Mouse (Mus musculus) MEL (cell line): ENCODE data around the gene Bmp2k. TPM values are rescaled to one million over a fixed set of nuclear protein-coding genes. Genes with fewer than 3 reads are reported as not detected.

ENCODE experiments used
- DNase-seq: peaks from one replicate; pipeline ENCODE4 v3.0.0; 2011; ENCODE audit warnings: low read depth, low spot score
- H3K27ac ChIP-seq: 2 replicates; pipeline ENCODE4 v1.5.1; 2012; ENCODE audit warnings: low read depth, mild to moderate bottlenecking, control low read depth, low read length, moderate library complexity; ENCODE audit not compliant: control insufficient read depth
- H3K27me3 ChIP-seq, 2 experiments: fragments of 150-350 bp in 1 of 2; sonication (generic) in 1 of 2; 2 replicates each; pipeline ENCODE4 v1.6.1; 2012; ENCODE audit warnings: low read length in 2 of 2, mild to moderate bottlenecking in 2 of 2, improper control_type of control experiment in 1 of 2, moderate library complexity in 1 of 2; ENCODE audit not compliant: insufficient read depth in 2 of 2, control insufficient read depth in 1 of 2
- H3K36me3 ChIP-seq, 2 experiments: 2 replicates each; pipeline ENCODE4 v1.6.1; 2012 to 2014; ENCODE audit warnings: low read length in 2 of 2, improper control_type of control experiment in 1 of 2, inconsistent platforms in 1 of 2, mild to moderate bottlenecking in 1 of 2; ENCODE audit not compliant: insufficient read depth in 2 of 2, control insufficient read depth in 1 of 2
- H3K4me1 ChIP-seq, 2 experiments: fragments of 150-350 bp in 1 of 2; sonication (generic) in 1 of 2; 2 replicates each; pipeline ENCODE4 v1.6.1; 2012; ENCODE audit warnings: low read length in 2 of 2, improper control_type of control experiment in 1 of 2, mild to moderate bottlenecking in 1 of 2; ENCODE audit not compliant: insufficient read depth in 2 of 2, control insufficient read depth in 1 of 2
- H3K4me3 ChIP-seq, 2 experiments: fragments of 150-350 bp in 1 of 2; sonication (generic) in 1 of 2; 2 replicates each; pipeline ENCODE4 v1.5.1; 2012; ENCODE audit warnings: low read depth in 2 of 2, low read length in 2 of 2, mild to moderate bottlenecking in 2 of 2, moderate library complexity in 2 of 2, control low read depth in 1 of 2, improper control_type of control experiment in 1 of 2; ENCODE audit not compliant: control insufficient read depth in 1 of 2, insufficient read depth in 1 of 2
- H3K79me2 ChIP-seq: 2 replicates; pipeline ENCODE4 v1.6.1; 2012; ENCODE audit warnings: mild to moderate bottlenecking, low read length, moderate library complexity; ENCODE audit not compliant: control insufficient read depth, poor library complexity, insufficient read depth
- H3K9ac ChIP-seq: 2 replicates; pipeline ENCODE4 v1.6.1; 2012; ENCODE audit warnings: low read depth, mild to moderate bottlenecking, control low read depth, low read length, moderate library complexity; ENCODE audit not compliant: control insufficient read depth, poor library complexity, severe bottlenecking
- H3K9me3 ChIP-seq: fragments of 150-350 bp; sonication (generic); replicated peaks from 2 replicates; pipeline ENCODE4 v1.6.1; 2012; ENCODE audit warnings: mild to moderate bottlenecking, low read length, improper control_type of control experiment, moderate library complexity; ENCODE audit not compliant: insufficient read depth
- E2F4 ChIP-seq: IDR thresholded peaks from 2 replicates; pipeline ENCODE4 v1.6.1; 2011; ENCODE audit warnings: low read depth, low read length, improper control_type of control experiment, borderline replicate concordance
- ETS1 ChIP-seq: IDR thresholded peaks from 2 replicates; pipeline ENCODE4 v1.6.1; 2012; ENCODE audit warnings: low read depth, mild to moderate bottlenecking, inconsistent platforms, low read length, improper control_type of control experiment, moderate library complexity
- GABPA ChIP-seq: IDR thresholded peaks from 2 replicates; pipeline ENCODE4 v1.6.1; 2012; ENCODE audit warnings: low read depth, mild to moderate bottlenecking, inconsistent platforms, low read length, improper control_type of control experiment, moderate library complexity
- GATA1 ChIP-seq: IDR thresholded peaks from 2 replicates; pipeline ENCODE4 v1.6.1; 2011; ENCODE audit warnings: low read depth, low read length, improper control_type of control experiment
- HCFC1 ChIP-seq: IDR thresholded peaks from 2 replicates; pipeline ENCODE4 v1.6.1; 2012; ENCODE audit warnings: low read depth, mild to moderate bottlenecking, inconsistent platforms, low read length, improper control_type of control experiment, moderate library complexity
- KAT2A ChIP-seq: conservative IDR thresholded peaks from 2 replicates; pipeline ENCODE4 v1.6.1; 2012; ENCODE audit warnings: low read depth, low read length, improper control_type of control experiment, inconsistent platforms
- MAFK ChIP-seq: IDR thresholded peaks from 2 replicates; pipeline ENCODE4 v1.6.1; 2011; ENCODE audit warnings: low read depth, mild to moderate bottlenecking, low read length, improper control_type of control experiment, borderline replicate concordance
- MAX ChIP-seq: IDR thresholded peaks from 2 replicates; pipeline ENCODE4 v1.6.1; 2011; ENCODE audit warnings: low read length, improper control_type of control experiment
- MYB ChIP-seq: IDR thresholded peaks from 2 replicates; pipeline ENCODE4 v1.6.1; 2011; ENCODE audit warnings: mild to moderate bottlenecking, low read depth, low read length, improper control_type of control experiment
- NELFE ChIP-seq: IDR thresholded peaks from 2 replicates; pipeline ENCODE4 v1.6.1; 2011; ENCODE audit warnings: low read depth, low read length, improper control_type of control experiment
- POLR2A ChIP-seq, 2 experiments: IDR thresholded peaks; 2 replicates each; pipeline ENCODE4 v1.6.1; 2011 to 2012; ENCODE audit warnings: low read length in 2 of 2, mild to moderate bottlenecking in 2 of 2, control low read depth in 1 of 2, improper control_type of control experiment in 1 of 2, low read depth in 1 of 2, moderate library complexity in 1 of 2; ENCODE audit not compliant: control insufficient read depth in 1 of 2, insufficient read depth in 1 of 2, poor library complexity in 1 of 2
- POLR2AphosphoS5 ChIP-seq: IDR thresholded peaks from 2 replicates; pipeline ENCODE4 v1.6.1; 2012; ENCODE audit warnings: low read depth, borderline replicate concordance, mild to moderate bottlenecking, inconsistent platforms, low read length, moderate library complexity, mixed read lengths
- RCOR1 ChIP-seq: IDR thresholded peaks from 2 replicates; pipeline ENCODE4 v1.6.1; 2012; ENCODE audit warnings: low read depth, mild to moderate bottlenecking, inconsistent platforms, low read length, improper control_type of control experiment
- SMC3 ChIP-seq: IDR thresholded peaks from 2 replicates; pipeline ENCODE4 v1.6.1; 2011; ENCODE audit warnings: low read depth, low read length, improper control_type of control experiment
- TAL1 ChIP-seq: IDR thresholded peaks from 2 replicates; pipeline ENCODE4 v1.6.1; 2012; ENCODE audit warnings: mild to moderate bottlenecking, inconsistent platforms, low read length, moderate library complexity, mixed read lengths
- TCF12 ChIP-seq: IDR thresholded peaks from 2 replicates; pipeline ENCODE4 v1.6.1; 2014; ENCODE audit warnings: low read depth, mild to moderate bottlenecking, inconsistent platforms, low read length, improper control_type of control experiment, moderate library complexity
- UBTF ChIP-seq: IDR thresholded peaks from 2 replicates; pipeline ENCODE4 v1.6.1; 2012; ENCODE audit warnings: low read depth, mild to moderate bottlenecking, inconsistent platforms, low read length, improper control_type of control experiment, moderate library complexity, borderline replicate concordance; ENCODE audit not compliant: insufficient read depth
- ZC3H11A ChIP-seq: IDR thresholded peaks from 2 replicates; pipeline ENCODE4 v1.6.1; 2012; ENCODE audit warnings: low read depth, mild to moderate bottlenecking, inconsistent platforms, low read length, improper control_type of control experiment
- ZKSCAN1 ChIP-seq: IDR thresholded peaks from 2 replicates; pipeline ENCODE4 v1.6.1; 2012; ENCODE audit warnings: low read depth, mild to moderate bottlenecking, inconsistent platforms, low read length, improper control_type of control experiment, moderate library complexity
- ZMIZ1 ChIP-seq: IDR thresholded peaks from 2 replicates; pipeline ENCODE4 v1.6.1; 2012; ENCODE audit warnings: low read depth, mild to moderate bottlenecking, inconsistent platforms, low read length, improper control_type of control experiment, moderate library complexity
- ZNF384 ChIP-seq: IDR thresholded peaks from 2 replicates; pipeline ENCODE4 v1.6.1; 2012; ENCODE audit warnings: low read depth, mild to moderate bottlenecking, inconsistent platforms, low read length, improper control_type of control experiment
- polyA plus RNA-seq, 2 experiments: library from polyadenylated mRNA; stranded (reverse) in 1 of 2; unstranded in 1 of 2; fragments of >175 nt in 1 of 2; fragments of >200 nt in 1 of 2; gene quantifications; 2 replicates each; pipeline versions ENCODE4 v1.2.1 to v1.2.4; 2012; ENCODE audit warnings: low replicate concordance in 2 of 2, low read depth in 1 of 2; ENCODE audit not compliant: insufficient read length in 2 of 2, insufficient read depth in 1 of 2, missing spikeins in 1 of 2
- total RNA-seq: library from RNA; depleted of rRNA; stranded (reverse); fragments of 300-350 nt; gene quantifications from 2 replicates; pipeline ENCODE4 v1.2.3, GENCODE M21; 2012

The Bmp2k gene
- total and polyA plus RNA-seq, 3 experiments: 10.8 to 16.3 TPM; not detected in 1

DNA sequence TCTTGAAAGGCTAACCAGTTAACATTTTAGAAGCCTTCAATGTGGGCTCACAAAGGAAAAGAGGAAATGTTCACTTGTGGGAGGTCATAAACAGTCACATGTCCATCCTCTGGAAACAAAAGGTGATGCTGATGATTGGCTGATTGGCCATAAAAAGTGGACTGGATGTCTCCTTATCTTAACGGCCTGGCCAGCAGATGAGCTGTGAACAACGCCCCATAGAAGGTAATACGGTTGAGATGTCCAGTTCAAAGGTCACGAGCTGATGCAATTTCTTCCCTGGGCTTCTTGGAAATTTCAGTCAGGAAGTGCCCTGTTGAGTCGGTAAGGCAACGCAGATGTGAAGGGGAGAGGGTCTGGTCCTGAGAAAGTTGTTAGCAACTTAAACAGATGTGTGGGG lies 28.9 kb upstream of the Bmp2k start (continued):
- TF ChIP-seq MYB (0 out of 2 replicates have a peak, but pooled peaks have one; percentile 24), RCOR1 (no peak), ZKSCAN1 (no peak), GABPA (no peak), POLR2AphosphoS5 (no peak), KAT2A (no peak)

GRCm38 (mm10) chr5:96969032-96969431 lies 28.5 kb upstream of the Bmp2k start:
- H3K27ac ChIP-seq: peak overlapping the region; percentile 18
- peaks cover 0 to 18% of the 10 kb centered on the region in 2 experiments; a peak in 2 of 4 replicates for H3K36me3 ChIP-seq
- H3K4me1 ChIP-seq: peaks cover 6 to 19% of the 10 kb centered on the region in 2 experiments
- TF ChIP-seq TAL1 (no peak), POLR2A (IDR thresholded peaks at IDR 0.05; ENCODE audit: control insufficient read depth in 1 of 2, insufficient read depth in 1 of 2, low read depth in 1 of 2, low read length in 2 of 2, poor library complexity in 1 of 2) (no peak), TCF12 (no peak), ETS1 (no peak), RCOR1 (no peak), MYB (no peak), ZNF384 (no peak), ZC3H11A (no peak), SMC3 (no peak), E2F4 (no peak), GATA1 (no peak), MAX (no peak), NELFE (no peak), GABPA (no peak), KAT2A (no peak), UBTF (no peak), HCFC1 (no peak), ZMIZ1 (no peak), MAFK (no peak)
- H3K9ac ChIP-seq: peak overlapping the region; percentile 24
- no peak for DNase-seq
- no peaks in the 10 kb centered on the region for H3K27me3 ChIP-seq
- 0 out of 4 replicates have a peak overlapping the region, but pooled peaks of 1 of the 2 experiments have one; percentile 4 for H3K4me3 ChIP-seq
- H3K79me2 ChIP-seq: no peaks in the 10 kb centered on the region
- H3K9me3 ChIP-seq: no peaks in the 10 kb centered on the region
